Mouse (Mus musculus) heart, embryonic 13.5 days (tissue): ENCODE measurements at regions not wholly inside any gene's neighbourhood (a gene's known extent, or its start where the extent isn't known, plus 50 kb on each side); places are given as distances from the start of the nearest gene placed in this dataset.

Source experiments
- ATAC-seq: fragments of 200-750 bp; cut with Nextera tagmentation; 2 replicates; pipeline ENCODE4 v1.8.0; 2017; ENCODE audit warnings: moderate TSS enrichment; ENCODE audit not compliant: insufficient number of reproducible peaks, low FRiP score, low TSS enrichment; ENCODE audit errors: extremely low read depth
- H3K27ac ChIP-seq: fragments of 300-500 bp; sonication (generic); replicated peaks from 2 replicates; pipeline ENCODE4 v1.5.1; 2015; ENCODE audit warnings: moderate library complexity, mild to moderate bottlenecking, inconsistent platforms
- H3K27me3 ChIP-seq: fragments of 300-500 bp; sonication (generic); replicated peaks from 2 replicates; pipeline ENCODE4 v1.6.1; 2015; ENCODE audit warnings: mild to moderate bottlenecking, inconsistent platforms
- H3K36me3 ChIP-seq: fragments of 300-500 bp; sonication (generic); 2 replicates; pipeline ENCODE4 v1.6.1; 2015; ENCODE audit warnings: mild to moderate bottlenecking, inconsistent platforms
- H3K4me1 ChIP-seq: fragments of 300-500 bp; sonication (generic); 2 replicates; pipeline ENCODE4 v1.6.1; 2015; ENCODE audit warnings: inconsistent platforms
- H3K4me2 ChIP-seq: fragments of 300-500 bp; sonication (generic); 2 replicates; pipeline ENCODE4 v1.6.1; 2015; ENCODE audit warnings: inconsistent platforms, mild to moderate bottlenecking, moderate library complexity
- H3K4me3 ChIP-seq: fragments of 300-500 bp; sonication (generic); 2 replicates; pipeline ENCODE4 v1.5.1; 2015; ENCODE audit warnings: moderate library complexity, mild to moderate bottlenecking, inconsistent platforms
- H3K9ac ChIP-seq: fragments of 300-500 bp; sonication (generic); 2 replicates; pipeline ENCODE4 v1.6.1; 2015; ENCODE audit warnings: inconsistent platforms, mild to moderate bottlenecking, moderate library complexity
- H3K9me3 ChIP-seq: fragments of 300-500 bp; sonication (generic); 2 replicates; pipeline ENCODE4 v1.6.1; 2016; ENCODE audit warnings: inconsistent platforms
- WGBS: fragments of 180-500 bp; shearing (Covaris S2); methylation state at CpG from one replicate; pipeline ENCODE4 v1.1.7; 2015; ENCODE audit warnings: mixed read lengths; 5-methylcytosine and 5-hydroxymethylcytosine counted together

- Histone ChIP-seq H3K36me3 (no peaks in the 10 kb centered on the region), H3K27me3 (no peaks in the 10 kb centered on the region), H3K4me3 (no peak overlapping the region), H3K27ac (no peak overlapping the region), H3K9ac (no peak overlapping the region), H3K9me3 (no peaks in the 10 kb centered on the region), H3K4me1 (no peaks in the 10 kb centered on the region), H3K4me2 (no peak overlapping the region)
- ATAC-seq: no peak
- WGBS: 67% methylated on average over 7 of the region's 7 CpGs
Observed at GRCm38 (mm10) chr13:107491423-107491822, 469.5 kb upstream of the Kif2a start.

- WGBS: 80% methylated on average over 4 of the region's 4 CpGs
Observed at GRCm38 (mm10) chr13:107485400-107486017, 463.6 kb upstream of the Kif2a start.

GRCm38 (mm10) chr13:107484630-107484998 is 462.7 kb upstream of the Kif2a start:
- Histone ChIP-seq H3K4me1 (peaks cover 10% of the 10 kb centered on the region), H3K27me3 (no peaks in the 10 kb centered on the region), H3K27ac (no peak overlapping the region), H3K4me3 (no peak overlapping the region), H3K9me3 (no peaks in the 10 kb centered on the region), H3K9ac (no peak overlapping the region), H3K4me2 (0 out of 2 replicates have a peak overlapping the region, but pooled peaks have one; percentile 33), H3K36me3 (no peaks in the 10 kb centered on the region)
- no peak for ATAC-seq
- 31% methylated on average over 6 of the region's 6 CpGs for WGBS

More at GRCm38 (mm10) chr13:107485400-107486017, 463.6 kb upstream of the Kif2a start:
- no peak overlapping the region for H3K4me2 ChIP-seq
- no peaks in the 10 kb centered on the region for H3K36me3 ChIP-seq
- H3K9me3 ChIP-seq: no peaks in the 10 kb centered on the region
- ATAC-seq: no peak
- H3K27ac ChIP-seq: no peak overlapping the region
- H3K27me3 ChIP-seq: no peaks in the 10 kb centered on the region
- H3K4me3 ChIP-seq: no peak overlapping the region
- H3K4me1 ChIP-seq: peaks cover 10% of the 10 kb centered on the region
- H3K9ac ChIP-seq: no peak overlapping the region

GRCm38 (mm10) chr13:107483967-107484629 is 462.2 kb upstream of the Kif2a start:
- Histone ChIP-seq H3K27me3 (no peaks in the 10 kb centered on the region), H3K9ac (no peak overlapping the region), H3K4me1 (peaks cover 10% of the 10 kb centered on the region), H3K36me3 (no peaks in the 10 kb centered on the region), H3K27ac (no peak overlapping the region), H3K9me3 (no peaks in the 10 kb centered on the region), H3K4me3 (no peak overlapping the region), H3K4me2 (0 out of 2 replicates have a peak overlapping the region, but pooled peaks have one; percentile 33)
- 33% methylated on average over 12 of the region's 12 CpGs for WGBS
- ATAC-seq: no peak

GRCm38 (mm10) chr13:107475166-107475565 is 453.2 kb upstream of the Kif2a start:
- Histone ChIP-seq H3K9ac (no peak overlapping the region), H3K4me1 (peaks cover 7% of the 10 kb centered on the region), H3K36me3 (no peaks in the 10 kb centered on the region), H3K27me3 (peaks cover 24% of the 10 kb centered on the region), H3K4me2 (no peak overlapping the region), H3K27ac (no peak overlapping the region), H3K4me3 (no peak overlapping the region), H3K9me3 (no peaks in the 10 kb centered on the region)
- no peak for ATAC-seq
- 69% methylated on average over 3 of the region's 3 CpGs for WGBS

- ATAC-seq: no peak; the same call in 1 of the 2 replicates
- H3K4me2 ChIP-seq: peak overlapping the region; percentile 71
- peaks cover 18% of the 10 kb centered on the region for H3K4me1 ChIP-seq
- peak overlapping the region; percentile 66; the same call in 1 of the 2 replicates for H3K9ac ChIP-seq
- H3K27ac ChIP-seq: no peak overlapping the region
- H3K9me3 ChIP-seq: no peaks in the 10 kb centered on the region
- H3K36me3 ChIP-seq: no peaks in the 10 kb centered on the region
- H3K27me3 ChIP-seq: peaks cover 31% of the 10 kb centered on the region
- WGBS: under 1% methylated on average over 13 of the region's 13 CpGs
- peak overlapping the region; percentile 41 for H3K4me3 ChIP-seq
Observed at GRCm38 (mm10) chr13:107469491-107470276, 447.8 kb upstream of the Kif2a start.

GRCm38 (mm10) chr13:107462791-107463190 is 440.9 kb upstream of the Kif2a start:
- peaks cover 4% of the 10 kb centered on the region; the same call in 1 of the 2 replicates for H3K27me3 ChIP-seq
- peaks cover 7% of the 10 kb centered on the region for H3K4me1 ChIP-seq
- H3K9ac ChIP-seq: no peak overlapping the region
- H3K27ac ChIP-seq: no peak overlapping the region
- WGBS: 78% methylated on average over 7 of the region's 7 CpGs
- H3K4me3 ChIP-seq: no peak overlapping the region
- ATAC-seq: no peak
- H3K9me3 ChIP-seq: no peaks in the 10 kb centered on the region
- H3K36me3 ChIP-seq: no peaks in the 10 kb centered on the region
- H3K4me2 ChIP-seq: no peak overlapping the region

GRCm38 (mm10) chr13:107461048-107461912 is 439.4 kb upstream of the Kif2a start:
- ATAC-seq: no peak
- peak overlapping the region; percentile 14; the same call in 1 of the 2 replicates for H3K4me3 ChIP-seq
- H3K27me3 ChIP-seq: no peaks in the 10 kb centered on the region; the same call in 1 of the 2 replicates
- peaks cover 7% of the 10 kb centered on the region for H3K4me1 ChIP-seq
- H3K4me2 ChIP-seq: peak overlapping the region; percentile 52
- 16% methylated on average over 16 of the region's 16 CpGs for WGBS
- H3K9me3 ChIP-seq: no peaks in the 10 kb centered on the region
- H3K36me3 ChIP-seq: no peaks in the 10 kb centered on the region
- H3K9ac ChIP-seq: no peak overlapping the region
- no peak overlapping the region for H3K27ac ChIP-seq

- 47% methylated on average over 4 of the region's 4 CpGs for WGBS
Observed at GRCm38 (mm10) chr13:107458730-107459129, 436.8 kb upstream of the Kif2a start.

GRCm38 (mm10) chr13:107457270-107457669 is 435.3 kb upstream of the Kif2a start:
- Histone ChIP-seq H3K4me1 (peaks cover 7% of the 10 kb centered on the region), H3K4me3 (no peak overlapping the region), H3K27me3 (no peaks in the 10 kb centered on the region), H3K9me3 (no peaks in the 10 kb centered on the region), H3K36me3 (no peaks in the 10 kb centered on the region), H3K4me2 (no peak overlapping the region), H3K9ac (no peak overlapping the region), H3K27ac (no peak overlapping the region)
- WGBS: 69% methylated on average over 10 of the region's 10 CpGs
- no peak for ATAC-seq

More at GRCm38 (mm10) chr13:107458730-107459129, 436.8 kb upstream of the Kif2a start:
- H3K27ac ChIP-seq: no peak overlapping the region
- peaks cover 7% of the 10 kb centered on the region for H3K4me1 ChIP-seq
- no peak overlapping the region for H3K4me2 ChIP-seq
- no peaks in the 10 kb centered on the region for H3K27me3 ChIP-seq
- no peaks in the 10 kb centered on the region for H3K36me3 ChIP-seq
- no peak overlapping the region for H3K9ac ChIP-seq
- no peak overlapping the region for H3K4me3 ChIP-seq
- no peaks in the 10 kb centered on the region for H3K9me3 ChIP-seq
- ATAC-seq: no peak
